Mouse (Mus musculus) kidney, adult 2 months (tissue): ENCODE measurements at regions not wholly inside any gene's neighbourhood (a gene's known extent, or its start where the extent isn't known, plus 50 kb on each side); places are given as distances from the start of the nearest gene placed in this dataset.

ENCODE experiments used
- CTCF ChIP-seq: fragments of 200-500 bp; conservative IDR thresholded peaks from 2 replicates; pipeline ENCODE4 v1.5.1; 2011; ENCODE audit warnings: low read depth, mild to moderate bottlenecking, control low read depth, low read length, moderate library complexity, mixed read lengths; ENCODE audit not compliant: insufficient read depth, insufficient read length
- POLR2A ChIP-seq: fragments of 200-500 bp; IDR thresholded peaks from one replicate; pipeline ENCODE4 v1.6.1; 2011; ENCODE audit warnings: low read depth, low read length, control low read depth

- TF ChIP-seq CTCF: no peak
- TF ChIP-seq POLR2A: no peak
These were observed 62.8 kb upstream of the Thsd7a start for GRCm38 (mm10) chr6:12812036-12812435.
